Mouse (Mus musculus): ENCODE results near the gene Dock10.

GRCm38 (mm10) chr1:80520456-80520855 lies 237.9 kb downstream of the Dock10 start:
- no peak for TF ChIP-seq CTCF (IDR thresholded peaks at IDR 0.05; ENCODE audit: low read depth, low read length)
- no peak for TF ChIP-seq POLR2A (IDR thresholded peaks at IDR 0.05; ENCODE audit: borderline replicate concordance, low read depth, low read length)

Data from bone marrow macrophage, adult 2 months (primary cell).